8 mouse cellular contexts compared by ENCODE assay signal in the genomic region with DNA sequence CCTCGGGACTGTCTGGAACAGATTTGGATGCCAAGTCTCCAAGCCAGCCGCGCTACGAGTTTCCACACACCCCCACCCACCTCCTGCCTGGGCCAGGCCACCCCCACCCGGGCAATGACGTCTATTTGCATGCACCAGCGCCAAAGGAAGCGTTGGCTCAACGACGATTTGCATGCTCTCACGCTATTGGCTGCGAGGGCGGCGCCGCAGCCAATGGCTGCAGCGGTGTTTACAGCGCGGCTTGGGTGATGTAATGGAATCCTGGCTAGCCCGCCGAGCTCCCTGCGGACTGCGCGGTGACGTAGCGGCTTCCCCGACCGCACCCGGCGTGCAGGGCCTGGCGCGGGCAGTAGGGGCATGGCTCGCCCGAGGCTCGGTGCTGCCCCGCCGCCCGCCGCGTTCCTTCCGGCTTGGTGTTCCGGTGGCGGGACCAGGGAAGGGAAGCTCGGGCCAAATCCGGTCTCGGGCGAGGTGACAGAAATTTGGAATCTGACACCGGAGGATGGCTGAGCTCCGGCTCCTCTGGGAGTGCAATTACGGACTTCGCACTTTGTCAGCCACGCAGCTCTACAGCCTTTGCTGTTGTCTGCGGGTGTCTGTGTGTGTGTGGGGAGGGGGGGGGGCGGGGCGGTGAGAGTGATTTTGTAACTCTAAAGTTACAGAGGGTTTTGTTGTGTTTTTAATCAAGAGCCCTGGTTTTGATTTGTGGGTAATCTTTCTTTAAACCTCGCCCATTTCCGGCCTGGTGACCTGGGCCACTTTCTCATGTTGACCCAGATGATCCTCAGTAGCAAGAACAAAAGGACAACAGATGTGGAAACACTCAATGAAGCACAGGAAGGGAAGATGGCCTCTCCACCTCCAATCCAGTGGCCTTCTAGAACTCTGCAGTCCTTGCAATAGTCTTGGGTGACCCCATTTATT. TPM values are rescaled to one million over a fixed set of nuclear protein-coding genes. Genes with fewer than 3 reads are reported as not detected.
A peak's percentile ranks its signal among the peaks of the same experiment; 100 is the strongest.
DNase-seq lines count a peak whose midpoint lies in the region; ATAC-seq lines count a peak whose summit lies in the region.

No protein-coding gene starts in this region.

- peaks cover 33 to 45% of the 10 kb centered on the region in 2 experiments for H3K4me1 ChIP-seq in heart, embryonic 14.5 days (ENCODE audit: control insufficient read depth in 2 of 2, insufficient read depth in 2 of 2, low read length in 2 of 2)
- H3K4me1 ChIP-seq in liver, embryonic 13.5 days (replicated peaks), result peaks cover 33% of the 10 kb centered on the region
- peaks cover 21% of the 10 kb centered on the region for H3K4me1 ChIP-seq in stomach, embryonic 16.5 days (ENCODE audit: control insufficient read depth, insufficient read depth, low read length)

- no peaks in the 10 kb centered on the region for H3K27me3 ChIP-seq in heart, embryonic 14.5 days (ENCODE audit: control insufficient read depth, insufficient read depth, low read length)
- no peaks in the 10 kb centered on the region; the same call in 1 of the 2 replicates for H3K27me3 ChIP-seq in liver, embryonic 13.5 days
- H3K27me3 ChIP-seq in stomach, embryonic 16.5 days (ENCODE audit: control insufficient read depth, insufficient read depth, low read length), result no peaks in the 10 kb centered on the region

- peak overlapping the region; percentile 37 to 61 for H3K4me3 ChIP-seq in heart, embryonic 14.5 days (ENCODE audit: control insufficient read depth in 1 of 2, insufficient read depth in 1 of 2, low read depth in 1 of 2, low read length in 2 of 2)
- peak overlapping the region; percentile 41 for H3K4me3 ChIP-seq in liver, embryonic 13.5 days (replicated peaks)
- H3K4me3 ChIP-seq in stomach, embryonic 16.5 days (replicated peaks; ENCODE audit: low read length), result peak overlapping the region; percentile 49

- peak overlapping the region; percentile 67 for H3K4me2 ChIP-seq in heart, embryonic 14.5 days (ENCODE audit: low read length)
- peak overlapping the region; percentile 65 for H3K4me2 ChIP-seq in liver, embryonic 13.5 days
- peak overlapping the region; percentile 80 for H3K4me2 ChIP-seq in stomach, embryonic 16.5 days (ENCODE audit: low read depth, low read length)

- peak; percentile 99 for DNase-seq in CD4-positive, CD25-positive, alpha-beta regulatory T cell, adult 2 months (ENCODE audit: low read depth, low spot score)
- DNase-seq in c-Kit-negative CD71-positive TER-119-positive erythroid progenitor cells, embryonic 14.5 days (ENCODE audit: low read depth, low spot score), result peak; percentile 50
- DNase-seq in fibroblast of lung, adult 2 months (ENCODE audit: low read depth), result peak; percentile 97
- peak; percentile 98 for DNase-seq in kidney, postnatal 14 days
- peak; percentile 87 for DNase-seq in liver, embryonic 13.5 days
- peak; percentile 91 for DNase-seq in neural tube, embryonic 10.5 days (ENCODE audit: extremely low spot score, low spot score)

- no peaks in the 10 kb centered on the region for H3K9me3 ChIP-seq in heart, embryonic 14.5 days (ENCODE audit: control insufficient read depth, low read length)
- H3K9me3 ChIP-seq in liver, embryonic 13.5 days (replicated peaks), result no peaks in the 10 kb centered on the region
- no peaks in the 10 kb centered on the region for H3K9me3 ChIP-seq in stomach, embryonic 16.5 days (replicated peaks; ENCODE audit: control insufficient read depth, low read length)

- WGBS in heart, embryonic 14.5 days, result 1% methylated on average over 55 of the region's 56 CpGs
- 1% methylated on average over 54 of the region's 56 CpGs for WGBS in liver, embryonic 13.5 days (ENCODE audit: insufficient replicate concordance)
- 2% methylated on average over 56 of the region's 56 CpGs for WGBS in stomach, embryonic 16.5 days

- H3K27ac ChIP-seq in heart, embryonic 14.5 days (replicated peaks in 1 of 2; ENCODE audit: control insufficient read depth in 1 of 2, insufficient read depth in 1 of 2, low read depth in 2 of 2, low read length in 2 of 2), result peak overlapping the region; percentile 93 to 98
- peak overlapping the region; percentile 51 for H3K27ac ChIP-seq in liver, embryonic 13.5 days
- peak overlapping the region; percentile 93 for H3K27ac ChIP-seq in stomach, embryonic 16.5 days (ENCODE audit: low read length)

- H3K9ac ChIP-seq in heart, embryonic 14.5 days (ENCODE audit: low read length), result peak overlapping the region; percentile 72
- peak overlapping the region; percentile 56; the same call in 1 of the 2 replicates for H3K9ac ChIP-seq in liver, embryonic 13.5 days
- H3K9ac ChIP-seq in stomach, embryonic 16.5 days (ENCODE audit: low read length), result peak overlapping the region; percentile 81

- no peaks in the 10 kb centered on the region for H3K36me3 ChIP-seq in heart, embryonic 14.5 days (ENCODE audit: control insufficient read depth, insufficient read depth, low read length)
- no peaks in the 10 kb centered on the region for H3K36me3 ChIP-seq in liver, embryonic 13.5 days
- H3K36me3 ChIP-seq in stomach, embryonic 16.5 days (ENCODE audit: control insufficient read depth, insufficient read depth, low read length), result no peaks in the 10 kb centered on the region

- ATAC-seq in heart, embryonic 14.5 days (ENCODE audit: insufficient number of reproducible peaks, insufficient read depth, low FRiP score, low read depth), result peak; percentile 95
- ATAC-seq in liver, embryonic 13.5 days (ENCODE audit: low read depth), result peak; percentile 98
- peak; percentile 98 for ATAC-seq in stomach, embryonic 16.5 days (ENCODE audit: insufficient read depth, low FRiP score)

RNA-seq across cellular contexts. Expression of a gene that starts 7.6 kb away (rescaled TPM):
- 6.0 and 6.6 TPM in 2 replicates for polyA plus RNA-seq in heart, embryonic 14.5 days (2014; fragmentation: Nextera tagmentation; extraction: Ambion mirVana)
- polyA plus RNA-seq in liver, embryonic 13.5 days (2015; fragmentation: Nextera tagmentation; extraction: Ambion mirVana), result 0.43 and 0.56 TPM in 2 replicates
- 12.9 and 13.3 TPM in 2 replicates for polyA plus RNA-seq in stomach, embryonic 16.5 days (2015; fragmentation: Nextera tagmentation; extraction: Ambion mirVana)

RNA-seq across cellular contexts. Expression of a gene that starts 22.5 kb away (rescaled TPM):
- 3.8 and 5.5 TPM in 2 replicates for polyA plus RNA-seq in heart, embryonic 14.5 days (2014; fragmentation: Nextera tagmentation; extraction: Ambion mirVana)
- 0.29 and 0.44 TPM in 2 replicates for polyA plus RNA-seq in liver, embryonic 13.5 days (2015; fragmentation: Nextera tagmentation; extraction: Ambion mirVana)
- polyA plus RNA-seq in stomach, embryonic 16.5 days (2015; fragmentation: Nextera tagmentation; extraction: Ambion mirVana), result 2.1 and 2.7 TPM in 2 replicates

RNA-seq across cellular contexts. Expression of a gene that starts 37.6 kb away (rescaled TPM):
- polyA plus RNA-seq in heart, embryonic 14.5 days (2014; fragmentation: Nextera tagmentation; extraction: Ambion mirVana), result 49.5 and 50.4 TPM in 2 replicates
- 29.6 and 31.7 TPM in 2 replicates for polyA plus RNA-seq in liver, embryonic 13.5 days (2015; fragmentation: Nextera tagmentation; extraction: Ambion mirVana)
- polyA plus RNA-seq in stomach, embryonic 16.5 days (2015; fragmentation: Nextera tagmentation; extraction: Ambion mirVana), result 66.9 and 67.0 TPM in 2 replicates

RNA-seq across cellular contexts. Expression of a gene that starts 46.5 kb away (rescaled TPM):
- 0.85 and 1.8 TPM in 2 replicates for polyA plus RNA-seq in heart, embryonic 14.5 days (2014; fragmentation: Nextera tagmentation; extraction: Ambion mirVana)
- polyA plus RNA-seq in liver, embryonic 13.5 days (2015; fragmentation: Nextera tagmentation; extraction: Ambion mirVana), result 0.13 and 0.22 TPM in 2 replicates
- 9.4 and 9.5 TPM in 2 replicates for polyA plus RNA-seq in stomach, embryonic 16.5 days (2015; fragmentation: Nextera tagmentation; extraction: Ambion mirVana)

Comparison
In these comparisons a context has a peak if more than half of its experiments do, and no peak if none do; other contexts are left out.
1. Peak in every context shown above with its lines: DNase-seq, ATAC-seq, H3K4me3 ChIP-seq and H3K27ac ChIP-seq.